Mouse (Mus musculus) hindbrain, postnatal 0 days (tissue): ENCODE results near the gene Rnf144b. TPM values are rescaled to one million over a fixed set of nuclear protein-coding genes. Genes with fewer than 3 reads are reported as not detected.

Experiments
- ATAC-seq: fragments of 200-750 bp; cut with Nextera tagmentation; 2 replicates; pipeline ENCODE4 v1.8.0; 2017; ENCODE audit warnings: mild to moderate bottlenecking, moderate TSS enrichment, moderate library complexity
- DNase-seq: peaks from one replicate; pipeline ENCODE4 v3.0.0-alpha.2; 2015; ENCODE audit warnings: low spot score
- H3K27ac ChIP-seq: fragments of 300-500 bp; sonication (generic); 2 replicates; pipeline ENCODE4 v1.5.1; 2014; ENCODE audit warnings: mild to moderate bottlenecking
- H3K27me3 ChIP-seq: fragments of 300-500 bp; sonication (generic); 2 replicates; pipeline ENCODE4 v1.6.1; 2014; ENCODE audit warnings: low read length, mixed read lengths; ENCODE audit not compliant: insufficient read depth
- H3K36me3 ChIP-seq: fragments of 300-500 bp; sonication (generic); 2 replicates; pipeline ENCODE4 v1.6.1; 2014; ENCODE audit warnings: low read length, mixed read lengths; ENCODE audit not compliant: insufficient read depth
- H3K4me1 ChIP-seq: fragments of 300-500 bp; sonication (generic); 2 replicates; pipeline ENCODE4 v1.6.1; 2014; ENCODE audit warnings: antibody characterized with exemption, low read length, mixed read lengths; ENCODE audit not compliant: insufficient read depth
- H3K4me2 ChIP-seq: fragments of 300-500 bp; sonication (generic); 2 replicates; pipeline ENCODE4 v1.6.1; 2014; ENCODE audit warnings: low read depth, mild to moderate bottlenecking, low read length, moderate library complexity, mixed read lengths
- H3K4me3 ChIP-seq: fragments of 300-500 bp; sonication (generic); 2 replicates; pipeline ENCODE4 v1.5.1; 2014; ENCODE audit warnings: low read length
- H3K9ac ChIP-seq: fragments of 300-500 bp; sonication (generic); replicated peaks from 2 replicates; pipeline ENCODE4 v1.6.1; 2014; ENCODE audit warnings: mild to moderate bottlenecking, low read length, moderate library complexity, mixed read lengths
- H3K9me3 ChIP-seq: fragments of 300-500 bp; sonication (generic); 2 replicates; pipeline ENCODE4 v1.6.1; 2016; ENCODE audit warnings: low read length, mixed read lengths
- CTCF ChIP-seq: IDR thresholded peaks from 2 replicates; pipeline ENCODE4 v1.5.1; 2016; ENCODE audit warnings: antibody characterized with exemption, control low read depth, low read depth
- WGBS: fragments of 180-500 bp; shearing (Covaris S2); extraction: QIAGEN DNeasy Blood & Tissue Kit; methylation state at CpG from one replicate; pipeline ENCODE4 v1.1.7; 2014; 5-methylcytosine and 5-hydroxymethylcytosine counted together
- polyA plus RNA-seq: library from polyadenylated mRNA; unstranded; fragments of >200 nt; fragmentation: Nextera tagmentation; extraction: Ambion mirVana; gene quantifications from 2 replicates; pipeline ENCODE4 v1.2.1, GENCODE M21; 2015
- total RNA-seq: library from RNA; depleted of rRNA; stranded (reverse); fragments of >200 nt; gene quantifications from 2 replicates; pipeline ENCODE4 v1.2.3, GENCODE M21; 2014

Gene Rnf144b
- total and polyA plus RNA-seq, 2 experiments from 2014 or later: 1.7 to 2.7 TPM

GRCm38 (mm10) chr13:47168484-47168883 lies 46.0 kb downstream of the Rnf144b start:
- ATAC-seq (no peak), DNase-seq (no peak)
- 62% methylated on average over 11 of the region's 11 CpGs for WGBS
- Histone ChIP-seq H3K4me1 (no peaks in the 10 kb centered on the region), H3K27ac (no peak overlapping the region), H3K27me3 (no peaks in the 10 kb centered on the region), H3K36me3 (no peaks in the 10 kb centered on the region), H3K4me2 (no peak overlapping the region), H3K4me3 (no peak overlapping the region), H3K9ac (no peak overlapping the region), H3K9me3 (no peaks in the 10 kb centered on the region)
- no peak for TF ChIP-seq CTCF

- no peaks in the 10 kb centered on the region for H3K4me1 ChIP-seq
- no peak overlapping the region for H3K27ac ChIP-seq
- DNase-seq (no peak), ATAC-seq (no peak)
- no peak overlapping the region for H3K4me2 ChIP-seq
- H3K9ac ChIP-seq: no peak overlapping the region
- H3K4me3 ChIP-seq: no peak overlapping the region
- TF ChIP-seq CTCF: no peak
- H3K36me3 ChIP-seq: no peaks in the 10 kb centered on the region
- no peaks in the 10 kb centered on the region for H3K27me3 ChIP-seq
- no peaks in the 10 kb centered on the region for H3K9me3 ChIP-seq
- 88% methylated on average over 4 of the region's 4 CpGs for WGBS
Measured at GRCm38 (mm10) chr13:47170026-47170425, 47.6 kb downstream of the Rnf144b start.

- no peak for DNase-seq
- 78% methylated on average over 13 of the region's 13 CpGs for WGBS
- Histone ChIP-seq H3K36me3 (no peaks in the 10 kb centered on the region), H3K9ac (no peak overlapping the region), H3K4me3 (no peak overlapping the region), H3K9me3 (no peaks in the 10 kb centered on the region), H3K4me2 (no peak overlapping the region), H3K27ac (no peak overlapping the region), H3K4me1 (no peaks in the 10 kb centered on the region), H3K27me3 (no peaks in the 10 kb centered on the region)
- no peak for TF ChIP-seq CTCF
- no peak for ATAC-seq
Measured at GRCm38 (mm10) chr13:47170811-47171555, 48.5 kb downstream of the Rnf144b start.

GRCm38 (mm10) chr13:47172891-47173290 lies 50.4 kb downstream of the Rnf144b start:
- no peak for ATAC-seq
- WGBS: 84% methylated on average over 10 of the region's 10 CpGs
- no peak overlapping the region for H3K4me2 ChIP-seq
- no peak overlapping the region for H3K27ac ChIP-seq
- H3K4me1 ChIP-seq: no peaks in the 10 kb centered on the region
- H3K36me3 ChIP-seq: no peaks in the 10 kb centered on the region
- no peaks in the 10 kb centered on the region for H3K27me3 ChIP-seq
- no peaks in the 10 kb centered on the region for H3K9me3 ChIP-seq
- TF ChIP-seq CTCF: no peak
- no peak for DNase-seq
- H3K4me3 ChIP-seq: no peak overlapping the region
- H3K9ac ChIP-seq: no peak overlapping the region

- WGBS: 61% methylated on average over 8 of the region's 8 CpGs
- no peak overlapping the region for H3K4me3 ChIP-seq
- no peak for TF ChIP-seq CTCF
- no peak overlapping the region for H3K27ac ChIP-seq
- H3K4me2 ChIP-seq: no peak overlapping the region
- H3K9ac ChIP-seq: no peak overlapping the region
- DNase-seq: no peak
- H3K27me3 ChIP-seq: no peaks in the 10 kb centered on the region
- ATAC-seq: peak; percentile 45; the same call in 1 of the 2 replicates
- no peaks in the 10 kb centered on the region for H3K4me1 ChIP-seq
- no peaks in the 10 kb centered on the region for H3K9me3 ChIP-seq
- no peaks in the 10 kb centered on the region for H3K36me3 ChIP-seq
Measured at GRCm38 (mm10) chr13:47178182-47178581, 55.7 kb downstream of the Rnf144b start.

GRCm38 (mm10) chr13:47180776-47181175 lies 58.3 kb downstream of the Rnf144b start:
- 88% methylated on average over 7 of the region's 7 CpGs for WGBS
- ATAC-seq (no peak), DNase-seq (no peak)
- Histone ChIP-seq H3K27me3 (no peaks in the 10 kb centered on the region), H3K4me2 (no peak overlapping the region), H3K36me3 (no peaks in the 10 kb centered on the region), H3K27ac (no peak overlapping the region), H3K4me3 (no peak overlapping the region), H3K9me3 (no peaks in the 10 kb centered on the region), H3K4me1 (no peaks in the 10 kb centered on the region), H3K9ac (no peak overlapping the region)
- no peak for TF ChIP-seq CTCF

GRCm38 (mm10) chr13:47182366-47182765 lies 59.9 kb downstream of the Rnf144b start:
- Histone ChIP-seq H3K9ac (no peak overlapping the region), H3K27ac (no peak overlapping the region), H3K27me3 (no peaks in the 10 kb centered on the region), H3K9me3 (no peaks in the 10 kb centered on the region), H3K36me3 (no peaks in the 10 kb centered on the region), H3K4me3 (no peak overlapping the region), H3K4me2 (no peak overlapping the region), H3K4me1 (no peaks in the 10 kb centered on the region)
- WGBS: 86% methylated on average over 5 of the region's 5 CpGs
- no peak for TF ChIP-seq CTCF
- DNase-seq (no peak), ATAC-seq (no peak)
